Mouse (Mus musculus) cortical plate, adult 2 months (tissue): Measurements from ENCODE around the gene Apoo.
"Not testable (repeated sequence)": the region's sequence is repeated elsewhere in the genome, so short reads cannot be mapped to it uniquely, and the experiment has no call there.

Source experiments
- CTCF ChIP-seq: fragments of 200-500 bp; IDR thresholded peaks from 2 replicates; pipeline ENCODE4 v1.5.1; 2011; ENCODE audit warnings: mild to moderate bottlenecking, control low read depth, low read length; ENCODE audit not compliant: insufficient read depth; ENCODE audit errors: extremely low read depth
- POLR2A ChIP-seq: fragments of 200-500 bp; IDR thresholded peaks from 2 replicates; pipeline ENCODE4 v1.6.1; 2011; ENCODE audit warnings: mild to moderate bottlenecking, low read length, control low read depth; ENCODE audit not compliant: insufficient read depth; ENCODE audit errors: extremely low read depth

GRCm38 (mm10) chrX:94445427-94445826, 78.5 kb downstream of the Apoo start:
- not testable (repeated sequence) for TF ChIP-seq CTCF, POLR2A
